Mouse (Mus musculus) cortical plate, adult 2 months (tissue): ENCODE results near the gene Akna.

Experiments
- CTCF ChIP-seq: fragments of 200-500 bp; IDR thresholded peaks from 2 replicates; pipeline ENCODE4 v1.5.1; 2011; ENCODE audit warnings: mild to moderate bottlenecking, control low read depth, low read length; ENCODE audit not compliant: insufficient read depth; ENCODE audit errors: extremely low read depth
- POLR2A ChIP-seq: fragments of 200-500 bp; IDR thresholded peaks from 2 replicates; pipeline ENCODE4 v1.6.1; 2011; ENCODE audit warnings: mild to moderate bottlenecking, low read length, control low read depth; ENCODE audit not compliant: insufficient read depth; ENCODE audit errors: extremely low read depth

DNA sequence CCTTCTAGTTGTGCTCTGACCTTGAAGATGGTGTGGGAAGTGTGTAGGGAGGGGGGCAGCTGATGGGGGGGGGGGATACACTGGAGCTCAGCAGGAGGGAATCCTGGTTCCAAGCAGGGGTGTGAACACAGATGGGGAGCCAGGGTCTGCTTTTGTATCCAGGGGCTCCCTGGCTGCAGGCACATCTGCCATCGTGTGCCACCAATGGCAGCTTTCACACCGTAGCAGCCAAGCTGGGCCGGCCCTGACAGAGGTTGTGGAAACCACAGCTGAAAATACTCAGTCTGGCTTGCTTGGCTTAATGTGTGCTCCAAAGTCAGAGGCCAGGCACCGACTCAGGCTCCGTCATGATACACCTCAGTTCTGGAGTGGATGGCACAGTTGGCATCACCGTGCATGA is 15.1 kb downstream of the Akna start:
- no peak for TF ChIP-seq CTCF
- TF ChIP-seq POLR2A: no peak
